Mouse (Mus musculus): ENCODE data around the gene Pde4b. TPM values are rescaled to one million over a fixed set of nuclear protein-coding genes. Genes with fewer than 3 reads are reported as not detected.

Pde4b gene
- total RNA-seq, 2 experiments from 2014 or later = 20.5 to 23.0 TPM

DNA sequence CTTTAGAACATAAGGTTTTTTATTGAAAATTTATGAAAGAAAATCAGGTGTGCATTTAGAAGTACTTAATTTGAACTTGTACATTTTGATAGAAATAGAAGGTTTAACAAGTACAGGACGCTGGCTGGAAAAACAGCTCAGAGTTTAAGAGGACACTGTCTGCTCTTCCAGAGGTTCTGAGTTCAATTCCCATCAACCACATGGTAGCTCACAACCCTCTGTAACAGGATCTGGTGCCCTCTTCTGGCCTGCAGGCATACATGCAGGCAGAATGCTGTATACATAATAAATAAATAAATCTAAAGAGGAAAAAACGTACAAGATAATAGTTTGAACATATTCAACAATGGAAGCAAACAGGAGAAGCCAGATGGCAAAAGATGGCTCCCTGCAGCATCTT lies 420.4 kb downstream of the Pde4b start:
- DNase-seq = no peak

DNA sequence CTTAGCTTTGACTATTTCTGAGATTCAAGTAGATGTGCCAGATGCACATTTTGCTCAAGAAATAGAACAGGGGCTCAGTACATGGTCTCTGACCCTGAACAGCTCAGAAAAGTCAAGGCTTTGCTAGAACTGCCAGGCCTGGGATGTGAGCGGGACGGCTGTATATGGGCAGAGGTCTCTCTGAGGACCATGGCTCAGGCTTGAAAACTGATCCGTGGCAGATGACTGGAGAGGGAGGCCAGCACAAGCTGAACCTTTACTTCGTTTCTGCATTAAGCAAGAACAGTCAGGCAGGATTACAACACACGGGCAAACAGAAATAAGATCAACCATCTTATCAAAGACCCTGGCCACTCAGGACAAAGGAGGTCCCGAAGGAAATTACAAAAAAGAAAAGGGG lies 422.7 kb downstream of the Pde4b start:
- DNase-seq = no peak

DNA sequence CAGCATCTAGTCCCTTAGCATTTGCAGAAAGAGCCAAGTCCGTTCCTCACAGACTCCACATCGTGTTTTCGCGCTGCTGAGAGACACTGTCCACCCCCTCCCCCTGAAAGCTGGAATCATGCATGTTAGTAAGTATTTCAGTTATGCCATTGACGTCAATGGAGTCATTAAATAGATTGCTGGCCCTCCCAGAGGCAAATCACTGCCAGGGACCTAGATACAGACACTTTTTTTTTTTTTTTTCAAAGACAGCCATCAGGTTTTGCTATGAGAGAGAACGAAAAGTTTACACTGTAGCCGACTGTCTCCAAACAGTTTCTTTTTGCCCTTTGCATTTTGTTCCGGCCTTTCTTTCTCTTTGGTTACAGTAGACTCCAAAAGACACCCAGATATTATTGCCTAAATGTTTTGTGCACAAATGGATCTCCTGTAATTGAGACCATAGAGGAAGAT lies 423.6 kb downstream of the Pde4b start:
- DNase-seq = peak; percentile 92 to 95

DNA sequence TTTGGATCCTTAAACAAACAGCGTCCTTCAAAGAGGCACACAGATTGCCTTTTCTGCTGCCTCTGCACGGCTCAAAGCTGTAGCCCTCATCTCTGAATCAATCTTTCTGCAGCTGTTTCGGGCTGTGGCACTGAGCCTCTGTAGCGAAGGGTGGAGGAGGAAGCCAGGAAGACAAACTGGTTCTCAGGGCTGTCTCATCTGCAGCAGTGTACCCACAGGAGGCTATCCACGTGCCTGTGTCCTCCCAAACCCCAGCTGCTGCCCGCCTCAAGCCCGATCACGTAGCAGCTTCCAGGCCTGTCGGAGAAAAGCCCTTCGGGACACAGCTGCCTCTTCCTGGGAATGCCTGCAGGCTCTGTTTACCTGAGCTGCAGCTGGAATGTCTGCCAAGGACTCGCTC lies 424.2 kb downstream of the Pde4b start:
- peak; percentile 73 to 74 for DNase-seq

DNA sequence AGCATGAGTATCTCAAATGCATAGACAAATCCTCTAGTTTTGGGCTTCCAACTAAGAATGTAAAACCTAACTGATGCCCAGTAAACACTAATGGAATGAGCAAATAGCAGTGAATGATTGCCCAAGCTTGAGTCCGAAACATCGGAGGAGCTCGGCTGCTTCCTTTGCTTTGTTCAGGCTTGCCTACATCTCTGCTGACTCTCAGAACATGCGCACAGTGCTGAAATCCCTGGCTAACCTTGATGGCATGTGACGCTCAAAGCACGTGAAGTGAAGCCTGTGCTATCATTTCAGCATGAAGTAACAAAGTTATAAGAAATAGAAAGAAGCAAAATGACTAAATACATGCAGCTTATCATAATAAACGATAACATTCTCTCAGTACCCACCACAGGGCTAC lies 425.6 kb downstream of the Pde4b start:
- no peak for DNase-seq

DNA sequence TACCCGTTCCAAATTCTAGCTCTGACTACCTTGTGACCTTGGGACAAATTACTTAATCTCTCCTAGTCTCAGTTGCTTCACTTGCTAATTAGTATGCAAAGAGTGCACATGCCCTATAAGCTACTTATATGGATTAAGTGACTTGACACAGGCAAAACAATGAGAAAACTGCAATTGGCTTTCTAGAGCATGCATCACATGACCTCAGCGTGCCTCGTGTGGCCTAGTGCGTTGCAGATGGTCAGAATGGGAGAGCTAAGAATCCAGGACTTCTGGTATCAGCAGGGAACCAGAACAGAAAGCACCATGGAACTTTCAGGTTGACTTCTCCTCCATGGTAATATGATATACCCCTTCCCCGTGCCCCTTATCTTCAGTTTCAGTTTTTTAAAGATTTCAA lies 426.2 kb downstream of the Pde4b start:
- DNase-seq = no peak

DNA sequence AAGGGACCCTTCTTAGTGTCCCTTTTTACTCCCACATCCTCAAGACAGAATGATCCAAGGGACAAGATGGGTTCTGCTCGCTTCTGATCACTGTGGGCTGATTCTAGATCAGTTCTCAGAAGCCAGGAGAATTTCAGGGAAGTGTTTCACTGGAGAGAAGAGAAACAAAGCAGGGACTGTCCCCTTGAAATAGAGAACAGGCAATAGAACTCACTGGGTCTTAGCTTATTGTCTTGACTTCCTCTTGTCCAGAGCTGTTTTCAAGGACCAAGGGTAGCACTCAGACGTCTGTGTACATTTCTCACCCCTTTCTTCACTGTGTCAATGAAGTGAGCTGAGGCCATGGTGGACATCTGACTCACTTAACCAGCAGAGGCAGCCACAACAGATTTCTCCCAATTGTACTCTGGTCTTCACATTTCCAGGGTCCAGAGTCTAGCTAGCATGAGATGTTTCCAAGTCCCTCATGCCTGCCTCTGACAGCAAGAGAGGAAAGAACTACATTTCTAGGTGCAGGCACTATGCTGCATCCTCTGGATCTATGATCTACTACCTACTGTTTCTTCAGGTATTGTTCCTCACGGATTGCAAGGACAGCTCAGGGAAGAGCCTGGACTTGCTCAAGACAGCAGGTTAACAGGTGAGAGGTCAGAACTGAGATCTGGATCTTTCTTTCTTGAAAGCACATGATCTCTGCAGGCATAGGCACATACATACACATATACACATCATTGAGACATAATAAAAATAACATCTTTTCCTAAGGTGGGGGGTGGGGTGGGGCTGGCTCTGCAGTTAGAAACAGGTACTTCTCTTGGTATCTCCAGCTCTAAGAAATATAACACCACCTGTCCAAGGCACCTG lies 427.9 kb downstream of the Pde4b start:
- DNase-seq = no peak

DNA sequence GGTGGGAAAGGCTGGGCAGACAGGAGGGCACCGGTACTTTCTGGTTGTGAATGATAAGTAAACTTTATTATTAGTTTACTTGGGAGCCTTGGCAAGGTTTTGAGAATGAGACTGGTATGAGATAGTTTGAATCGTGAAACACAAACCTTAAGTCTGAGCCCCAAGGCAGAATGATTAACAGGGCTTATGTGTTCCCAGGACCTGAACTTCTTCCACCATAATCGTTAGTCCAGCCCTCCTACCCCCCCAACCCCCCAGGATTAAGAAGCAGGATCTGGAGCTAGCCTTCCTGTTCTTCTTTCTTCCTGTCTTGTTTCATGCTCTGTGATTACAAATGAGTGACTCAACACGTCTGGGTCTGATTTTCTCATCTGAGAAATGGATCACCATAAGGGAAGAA lies 429.1 kb downstream of the Pde4b start:
- no peak for DNase-seq

DNA sequence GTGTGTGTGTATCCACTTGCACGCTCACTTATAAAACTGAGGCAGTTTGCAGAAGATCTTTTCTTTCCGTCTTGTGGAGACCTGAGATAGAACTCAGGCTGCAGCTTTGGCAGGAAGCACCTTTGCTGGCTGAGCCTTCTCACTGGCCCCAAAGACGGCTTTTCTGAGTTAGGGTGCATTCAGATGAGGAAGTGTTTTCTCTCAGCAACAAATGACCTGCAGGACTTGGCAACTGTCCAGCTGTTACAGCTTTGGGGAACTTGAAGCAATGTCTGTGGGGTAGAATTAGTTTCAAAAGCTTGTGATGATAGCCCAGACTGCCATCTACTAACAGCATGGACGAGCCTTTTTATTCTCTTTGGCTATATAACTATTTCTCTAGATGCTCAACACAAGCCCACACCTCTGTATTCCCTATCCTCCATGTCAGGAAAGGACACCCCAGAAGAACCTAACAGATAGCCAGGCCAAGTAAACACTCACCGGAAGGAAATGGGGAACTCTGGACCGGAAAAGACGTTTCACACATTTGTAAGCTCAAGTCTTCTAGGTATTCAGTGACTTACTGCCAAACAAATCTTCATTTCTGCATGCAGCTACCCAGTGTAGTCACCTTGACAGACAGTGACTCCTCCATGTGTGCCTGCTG lies 429.8 kb downstream of the Pde4b start:
- peak; percentile 69 to 80 for DNase-seq

DNA sequence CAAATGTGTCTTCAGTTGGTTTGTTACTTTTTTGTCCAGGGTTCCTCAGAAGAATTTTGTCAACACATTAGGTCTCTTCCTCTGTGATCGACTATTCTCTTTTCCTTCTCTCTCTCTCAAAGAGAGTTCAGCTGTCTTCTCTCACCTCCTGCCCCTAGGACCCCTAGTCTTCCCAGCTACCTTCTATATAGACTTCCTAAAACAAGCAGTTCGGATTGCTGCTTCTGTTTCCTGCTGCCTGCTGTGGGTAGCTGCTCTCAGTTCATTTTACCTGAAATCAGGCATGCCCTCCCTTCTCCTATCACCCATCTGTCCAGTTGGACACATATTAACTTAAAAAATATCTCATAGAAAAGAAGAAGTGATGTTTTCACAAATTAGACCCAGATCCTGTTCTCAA lies 430.3 kb downstream of the Pde4b start:
- DNase-seq = no peak

DNA sequence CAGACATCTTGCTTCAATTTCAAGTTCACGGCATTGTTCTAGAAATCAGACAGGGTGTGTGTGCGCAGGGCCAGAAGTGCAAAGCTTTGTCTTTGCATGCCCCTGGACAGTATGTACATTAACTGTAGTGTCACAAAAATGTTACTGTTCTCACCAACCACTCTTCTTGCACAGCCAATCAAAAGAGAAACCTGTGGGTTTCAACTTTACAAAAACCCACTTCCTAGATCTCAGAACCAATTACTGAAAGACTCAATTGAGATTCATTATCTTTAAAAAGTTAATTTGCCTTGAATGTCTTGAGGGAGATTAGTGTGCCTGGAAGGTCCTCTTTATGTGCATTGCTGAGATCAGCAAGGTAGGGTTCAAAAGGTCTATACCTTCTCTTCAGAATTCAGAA lies 431.0 kb downstream of the Pde4b start:
- no peak for DNase-seq

DNA sequence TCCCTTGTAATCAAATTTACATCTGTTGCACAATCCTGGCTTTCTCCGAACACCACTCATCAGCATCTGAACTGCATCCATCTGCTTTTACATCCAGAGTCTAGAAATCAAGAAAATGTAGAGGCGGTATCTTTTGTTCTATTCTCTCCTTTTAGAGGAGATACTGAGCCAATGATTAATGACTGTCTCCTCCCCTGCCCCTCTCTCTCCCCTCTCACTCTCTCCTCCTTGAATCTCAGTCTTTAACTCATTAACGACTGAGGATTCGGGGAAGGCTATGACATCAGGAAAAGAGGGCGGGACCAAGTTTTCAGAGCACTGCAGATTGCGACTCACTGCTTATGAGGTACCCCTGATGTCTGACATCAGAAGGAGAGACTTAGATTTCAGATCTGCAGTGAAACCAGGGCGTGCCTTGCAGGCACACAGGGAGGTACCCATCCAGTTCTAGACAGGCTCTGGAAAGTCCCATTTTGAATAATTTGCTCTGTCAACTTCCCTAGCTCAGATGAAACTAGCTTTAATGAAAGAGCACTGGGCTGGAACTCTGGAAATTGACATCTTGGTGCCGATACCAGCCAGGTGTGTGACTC lies 433.4 kb downstream of the Pde4b start:
- no peak for DNase-seq

DNA sequence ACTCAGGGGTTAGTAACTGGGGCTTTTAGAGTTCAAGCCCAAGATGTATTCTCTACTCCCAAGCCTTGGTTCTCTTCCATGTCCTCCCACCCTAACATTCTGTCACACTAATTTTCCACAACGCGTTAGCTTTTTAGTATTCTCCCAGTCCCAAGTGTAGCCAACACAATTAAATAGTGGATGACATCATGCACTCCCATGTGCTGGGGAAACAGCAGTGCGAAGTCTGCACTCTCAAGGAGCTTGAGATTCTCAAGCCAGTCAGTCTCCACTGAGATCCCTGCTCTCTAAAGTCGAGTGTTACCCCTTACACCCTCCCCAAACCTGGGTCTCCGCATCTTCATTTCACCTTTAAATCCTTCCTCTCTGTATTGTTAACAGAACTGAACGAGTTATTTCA lies 434.1 kb downstream of the Pde4b start:
- no peak for DNase-seq

DNA sequence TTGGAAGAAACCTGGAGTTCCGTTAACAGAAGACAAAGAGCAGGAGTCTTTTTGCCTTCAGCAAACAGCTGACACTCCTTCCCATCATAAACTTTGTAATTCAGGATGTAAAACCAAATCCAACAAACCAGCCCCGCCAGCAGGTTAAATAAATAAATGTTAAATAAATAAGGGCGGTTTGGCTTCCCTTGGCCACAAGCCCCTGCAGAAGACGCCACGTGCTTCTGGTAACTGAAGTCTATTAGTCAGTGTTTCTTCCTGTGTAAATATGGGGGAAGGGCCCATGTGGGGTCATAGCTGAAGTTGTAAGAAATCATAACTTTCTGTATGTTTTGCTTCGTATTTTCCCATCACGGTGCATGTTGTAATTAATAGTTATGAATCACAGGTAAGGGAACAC lies 440.0 kb downstream of the Pde4b start:
- no peak for DNase-seq

DNA sequence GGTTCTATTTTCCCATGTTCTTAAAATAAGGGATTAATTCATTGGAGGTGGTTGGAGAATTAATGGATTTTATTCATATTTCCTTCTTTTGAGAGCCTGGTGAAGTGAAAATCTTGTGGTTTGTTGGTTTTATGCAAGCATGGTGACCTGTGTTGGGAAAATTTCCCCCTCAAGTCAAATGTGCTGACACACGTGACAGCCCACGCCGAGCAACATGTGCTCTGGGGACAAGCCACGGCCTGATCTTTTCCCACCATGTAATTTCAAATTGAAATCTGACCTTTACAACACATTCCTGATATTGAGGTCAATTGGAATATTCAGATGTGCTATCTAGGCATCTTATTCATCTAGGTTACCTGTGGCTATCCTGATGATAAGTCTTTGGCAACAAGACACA lies 443.5 kb downstream of the Pde4b start:
- no peak for DNase-seq

DNA sequence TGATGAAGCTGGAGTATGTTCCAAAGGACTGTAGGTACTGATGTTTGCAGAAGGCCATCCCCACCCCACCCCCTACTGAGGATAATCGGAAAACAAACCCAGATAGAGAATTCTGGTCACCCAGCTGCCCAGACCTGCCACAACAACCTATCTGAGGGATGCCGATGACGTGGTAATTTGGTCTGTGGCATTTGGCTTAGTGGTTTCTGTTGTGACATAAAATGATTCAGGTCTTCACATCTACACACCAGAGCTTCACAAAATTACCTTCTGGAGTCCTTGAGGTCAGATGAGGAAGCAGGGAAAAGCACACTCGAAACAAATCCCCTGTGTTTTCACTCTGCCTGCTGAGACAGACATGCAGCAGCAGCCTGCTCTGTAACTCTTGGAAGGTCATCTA lies 444.4 kb downstream of the Pde4b start:
- DNase-seq = no peak

DNA sequence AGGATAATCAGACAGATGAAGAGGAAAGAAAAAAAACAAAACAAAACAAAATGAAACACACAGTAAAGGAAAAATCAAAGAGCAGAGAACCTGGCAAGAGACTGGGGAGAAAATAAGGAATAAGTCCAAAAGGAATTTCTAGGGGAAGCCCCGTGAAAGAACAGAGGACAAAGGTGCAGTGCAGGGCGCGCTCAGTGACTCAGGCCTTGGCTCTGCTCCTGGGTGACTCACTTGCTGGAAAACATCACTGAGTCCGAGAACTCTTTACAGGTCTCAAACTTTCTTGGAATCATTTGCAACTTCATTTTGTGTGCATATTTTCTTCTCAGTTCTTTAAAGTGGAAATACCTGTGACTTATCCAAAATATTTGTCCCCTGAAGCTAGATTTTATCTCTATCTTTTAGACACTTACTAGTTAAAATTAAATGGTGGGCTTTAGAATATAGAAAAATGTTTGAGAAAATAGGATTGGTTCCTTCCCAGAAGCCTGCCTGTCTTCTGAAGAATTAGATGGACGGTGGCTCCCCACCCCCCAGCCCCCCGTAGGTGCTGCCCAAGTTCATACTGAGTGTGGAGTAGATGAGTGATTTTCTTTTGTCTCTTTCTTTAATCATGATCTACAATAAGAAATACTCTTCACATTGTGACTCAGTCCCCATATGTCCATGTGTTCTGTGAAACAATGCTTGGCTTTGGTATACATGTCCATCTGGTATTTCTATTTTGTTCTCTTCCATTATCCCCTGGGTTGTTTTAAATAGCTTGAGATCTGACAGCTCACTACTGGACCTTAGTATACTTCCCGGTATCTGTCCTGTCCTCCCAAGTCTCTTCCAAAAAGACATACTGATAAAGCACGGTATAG lies 446.1 kb downstream of the Pde4b start:
- DNase-seq = peak; percentile 85 to 86

DNA sequence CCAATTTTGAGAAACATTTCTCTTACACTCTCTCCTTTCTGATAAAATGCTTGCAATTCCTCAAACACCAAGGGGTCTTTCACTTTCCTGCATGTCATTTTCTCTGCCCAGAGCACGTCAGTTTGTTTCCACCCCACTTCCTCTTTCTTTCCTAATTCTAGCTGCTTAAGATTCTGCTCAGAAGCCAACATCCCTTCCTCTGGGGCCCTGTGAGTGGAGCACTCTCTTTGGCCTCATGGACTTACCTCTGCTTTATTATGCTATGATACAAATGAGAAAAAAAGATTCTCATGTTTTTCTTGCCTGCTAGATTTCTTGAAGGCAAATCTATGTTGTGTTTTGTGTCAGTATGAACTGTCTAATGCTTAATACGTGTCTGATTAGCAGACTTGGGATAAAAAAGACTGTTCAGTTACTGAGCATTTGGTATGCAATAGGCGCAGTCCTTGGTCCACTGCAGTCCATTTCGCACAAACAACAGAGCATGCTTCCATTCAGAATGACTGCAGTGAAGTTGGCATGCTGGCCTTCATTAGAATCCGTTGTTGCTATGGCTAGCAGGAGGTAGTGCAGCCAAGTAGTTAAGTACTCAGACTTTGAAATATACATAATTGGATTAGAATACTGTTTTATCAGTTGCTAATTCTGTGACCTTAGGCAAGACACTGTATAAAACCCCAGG lies 446.8 kb downstream of the Pde4b start:
- DNase-seq = peak in 1 of 2 experiments; percentile 29

DNA sequence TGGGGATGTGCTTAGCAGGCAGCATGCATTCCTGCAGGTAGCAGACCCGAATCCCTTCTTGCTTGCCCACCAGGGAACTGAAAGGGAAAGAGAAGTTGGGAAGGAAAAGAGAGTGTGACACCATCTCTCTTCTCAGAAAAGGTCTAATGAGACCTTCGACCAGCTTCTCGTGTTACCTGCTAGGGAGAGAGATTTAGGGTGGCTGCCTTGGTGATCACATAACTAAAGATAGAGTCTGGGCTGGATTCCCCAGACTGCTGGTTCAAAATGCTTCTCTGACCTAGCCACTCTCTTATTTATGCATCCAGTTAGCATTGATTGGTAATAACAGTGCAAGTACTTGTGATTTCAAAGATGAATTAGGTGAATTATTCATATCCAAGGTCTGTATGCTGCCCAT lies 448.5 kb downstream of the Pde4b start:
- no peak for DNase-seq

DNA sequence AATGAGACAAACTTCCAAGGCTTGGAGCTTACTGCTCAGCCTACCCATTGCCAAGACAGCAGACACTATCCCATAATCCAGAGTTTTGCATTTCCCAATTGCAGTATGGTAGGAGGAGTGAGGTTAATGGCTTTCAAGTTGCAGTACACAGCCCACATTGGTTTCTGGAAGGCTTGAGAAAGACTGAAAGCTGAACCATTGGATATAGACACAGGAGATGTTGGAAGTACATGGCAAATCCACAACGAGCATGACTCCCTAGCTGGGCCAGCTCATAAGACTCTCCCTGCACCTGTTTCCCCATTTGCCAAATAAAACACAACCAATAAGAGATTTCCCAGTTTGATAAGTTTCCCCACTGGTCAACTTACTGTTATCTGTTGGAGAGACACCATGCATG lies 450.9 kb downstream of the Pde4b start:
- no peak for DNase-seq

DNA sequence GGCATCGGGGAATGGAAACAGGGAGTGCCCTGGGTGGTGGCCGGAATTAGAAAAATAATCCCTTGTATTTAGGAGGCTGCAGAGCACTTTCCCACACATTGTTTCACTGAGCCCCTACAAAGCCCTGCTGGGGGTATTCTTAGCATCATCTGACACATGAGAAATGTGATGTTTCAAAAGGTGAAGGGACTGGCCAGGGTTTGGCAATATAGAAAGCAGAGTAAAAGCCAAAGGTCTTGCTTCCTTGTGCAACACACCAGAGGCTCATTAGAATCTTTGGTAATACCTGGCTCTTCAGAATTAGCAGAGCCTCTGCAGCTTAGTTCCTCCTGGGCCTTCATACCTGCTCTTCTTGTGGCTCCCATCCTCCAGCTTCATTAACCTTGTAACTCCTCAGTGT lies 451.4 kb downstream of the Pde4b start:
- no peak for DNase-seq

Data from heart, adult 18-20 months (tissue).